In the genomic region with DNA sequence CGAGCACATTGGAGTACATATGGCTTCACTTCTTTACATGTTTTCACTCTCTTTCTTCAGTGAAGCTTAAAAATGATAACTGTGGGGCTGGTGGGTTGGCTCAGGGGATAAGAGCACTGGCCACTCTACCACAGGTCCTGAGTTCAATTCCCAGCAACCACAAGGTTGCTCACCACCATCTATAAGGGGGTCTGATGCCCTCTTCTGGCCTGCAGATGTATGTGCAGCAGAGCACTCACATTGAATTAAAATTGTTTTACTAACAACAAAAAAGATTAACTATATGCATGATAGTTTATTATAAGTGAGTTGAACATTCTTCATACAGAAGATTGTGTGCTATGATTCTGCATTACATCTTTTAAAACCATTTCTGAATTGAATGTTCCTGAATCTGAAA, we compare ENCODE assay signal across 17 mouse cellular contexts. TPM values are rescaled to one million over a fixed set of nuclear protein-coding genes. Genes with fewer than 3 reads are reported as not detected.
DNase-seq lines count a peak whose midpoint lies in the region; ATAC-seq and TF ChIP-seq lines count a peak whose summit lies in the region.
"Had no signal": no experiment of that assay in that cellular context is flagged by ENCODE, and none has a peak within 500 bp of the region (broad histone marks: within the 10 kb centered on the region; RNA-seq: fewer than 3 reads in every experiment).

No protein-coding gene starts in this region.

- H3K4me3 ChIP-seq in hindbrain, postnatal 0 days (ENCODE audit: low read length): no peak overlapping the region
- no peak overlapping the region for H3K4me3 ChIP-seq in hindbrain, embryonic 13.5 days
- H3K4me3 ChIP-seq in lung, postnatal 0 days (ENCODE audit: low read depth, low read length): no peak overlapping the region
- H3K4me3 ChIP-seq in embryonic facial prominence, embryonic 10.5 days: no peak overlapping the region
- H3K4me3 ChIP-seq: embryonic facial prominence, embryonic 12.5 days; heart, embryonic 13.5 days; limb, embryonic 10.5 days; liver, embryonic 15.5 days; midbrain, embryonic 12.5 days had no signal

- no peaks in the 10 kb centered on the region for H3K4me1 ChIP-seq in hindbrain, postnatal 0 days (ENCODE audit: insufficient read depth, low read length)
- no peaks in the 10 kb centered on the region for H3K4me1 ChIP-seq in hindbrain, embryonic 13.5 days (replicated peaks)
- H3K4me1 ChIP-seq in lung, postnatal 0 days (ENCODE audit: insufficient read depth, low read depth, low read length): no peaks in the 10 kb centered on the region
- no peaks in the 10 kb centered on the region for H3K4me1 ChIP-seq in embryonic facial prominence, embryonic 10.5 days
- H3K4me1 ChIP-seq: embryonic facial prominence, embryonic 12.5 days; heart, embryonic 13.5 days; limb, embryonic 10.5 days; liver, embryonic 15.5 days; midbrain, embryonic 12.5 days had no signal

- peaks cover 8% of the 10 kb centered on the region; the same call in 1 of the 2 replicates for H3K36me3 ChIP-seq in hindbrain, postnatal 0 days (ENCODE audit: insufficient read depth, low read length)
- H3K36me3 ChIP-seq in hindbrain, embryonic 13.5 days: peaks cover 45% of the 10 kb centered on the region
- peaks cover 16% of the 10 kb centered on the region; the same call in 1 of the 2 replicates for H3K36me3 ChIP-seq in lung, postnatal 0 days (ENCODE audit: insufficient read depth, low read length)
- H3K36me3 ChIP-seq in embryonic facial prominence, embryonic 10.5 days (replicated peaks): peaks cover 62% of the 10 kb centered on the region

- DNase-seq in hindbrain, postnatal 0 days (ENCODE audit: low spot score): no peak
- no peak for DNase-seq in lung, postnatal 0 days (ENCODE audit: low spot score)
- no peak for DNase-seq in lung, postnatal 14 days
- peak; percentile 37 for DNase-seq in R1 (ENCODE audit: low read depth, low spot score)
- no peak for DNase-seq in embryonic facial prominence, embryonic 10.5 days (ENCODE audit: low spot score)
- no peak for DNase-seq in cerebellum, postnatal 25 days
- DNase-seq: adrenal gland, adult 8-10 months; cerebellum, postnatal 10 days; gastrocnemius, postnatal 25 days; kidney, postnatal 14 days had no signal

- H3K9me3 ChIP-seq in hindbrain, postnatal 0 days (ENCODE audit: low read length): no peaks in the 10 kb centered on the region
- H3K9me3 ChIP-seq in hindbrain, embryonic 13.5 days: no peaks in the 10 kb centered on the region
- no peaks in the 10 kb centered on the region for H3K9me3 ChIP-seq in lung, postnatal 0 days (ENCODE audit: low read length)
- no peaks in the 10 kb centered on the region for H3K9me3 ChIP-seq in embryonic facial prominence, embryonic 10.5 days
- H3K9me3 ChIP-seq: embryonic facial prominence, embryonic 12.5 days; heart, embryonic 13.5 days; limb, embryonic 10.5 days; liver, embryonic 15.5 days; midbrain, embryonic 12.5 days had no signal

- H3K27ac ChIP-seq in hindbrain, postnatal 0 days: no peak overlapping the region
- no peak overlapping the region for H3K27ac ChIP-seq in hindbrain, embryonic 13.5 days
- no peak overlapping the region for H3K27ac ChIP-seq in lung, postnatal 0 days (ENCODE audit: low read length)
- H3K27ac ChIP-seq in embryonic facial prominence, embryonic 10.5 days (replicated peaks): no peak overlapping the region
- H3K27ac ChIP-seq: embryonic facial prominence, embryonic 12.5 days; heart, embryonic 13.5 days; limb, embryonic 10.5 days; liver, embryonic 15.5 days; macrophage; midbrain, embryonic 12.5 days had no signal

- peak; percentile 32; the same call in 1 of the 2 replicates for TF ChIP-seq CTCF in hindbrain, postnatal 0 days (IDR thresholded peaks at IDR 0.05; ENCODE audit: low read depth)
- peak; percentile 52 for TF ChIP-seq CTCF in lung, postnatal 0 days (IDR thresholded peaks at IDR 0.05)

- no peak overlapping the region for H3K4me2 ChIP-seq in hindbrain, postnatal 0 days (ENCODE audit: low read depth, low read length)
- no peak overlapping the region for H3K4me2 ChIP-seq in hindbrain, embryonic 13.5 days
- H3K4me2 ChIP-seq in lung, postnatal 0 days (replicated peaks; ENCODE audit: low read depth, low read length): no peak overlapping the region
- H3K4me2 ChIP-seq: embryonic facial prominence, embryonic 12.5 days; heart, embryonic 13.5 days; liver, embryonic 15.5 days; midbrain, embryonic 12.5 days had no signal

- WGBS in hindbrain, postnatal 0 days: 100% methylated on average over 1 of the region's 1 CpGs
- WGBS in hindbrain, embryonic 13.5 days: 100% methylated on average over 1 of the region's 1 CpGs
- 100% methylated on average over 1 of the region's 1 CpGs for WGBS in lung, postnatal 0 days
- 92% methylated on average over 1 of the region's 1 CpGs for WGBS in embryonic facial prominence, embryonic 10.5 days

- H3K27me3 ChIP-seq in hindbrain, postnatal 0 days (ENCODE audit: insufficient read depth, low read length): no peaks in the 10 kb centered on the region
- no peaks in the 10 kb centered on the region for H3K27me3 ChIP-seq in hindbrain, embryonic 13.5 days
- no peaks in the 10 kb centered on the region for H3K27me3 ChIP-seq in lung, postnatal 0 days (replicated peaks; ENCODE audit: insufficient read depth, low read length)
- no peaks in the 10 kb centered on the region for H3K27me3 ChIP-seq in embryonic facial prominence, embryonic 10.5 days (replicated peaks; ENCODE audit: low read depth, poor library complexity, severe bottlenecking)
- H3K27me3 ChIP-seq: embryonic facial prominence, embryonic 12.5 days; heart, embryonic 13.5 days; liver, embryonic 15.5 days; midbrain, embryonic 12.5 days had no signal

- no peak for ATAC-seq in hindbrain, postnatal 0 days
- ATAC-seq in hindbrain, embryonic 13.5 days (ENCODE audit: low FRiP score): no peak
- no peak for ATAC-seq in lung, postnatal 0 days

- TF ChIP-seq EP300 in lung, postnatal 0 days (IDR thresholded peaks at IDR 0.05): no peak

- no peak overlapping the region for H3K9ac ChIP-seq in hindbrain, postnatal 0 days (replicated peaks; ENCODE audit: low read length)
- no peak overlapping the region for H3K9ac ChIP-seq in hindbrain, embryonic 13.5 days
- H3K9ac ChIP-seq in lung, postnatal 0 days (replicated peaks; ENCODE audit: low read depth): no peak overlapping the region
- H3K9ac ChIP-seq: embryonic facial prominence, embryonic 12.5 days; heart, embryonic 13.5 days; liver, embryonic 15.5 days; midbrain, embryonic 12.5 days had no signal

RNA-seq across cellular contexts. Expression of a gene that starts 9.4 kb away (rescaled TPM):
- total RNA-seq in hindbrain, postnatal 0 days (2014; rRNA removed): 14.2 and 18.5 TPM in 2 replicates
- polyA plus RNA-seq in hindbrain, postnatal 0 days (2015; fragmentation: Nextera tagmentation; extraction: Ambion mirVana): 3.1 TPM in 2 replicates
- 5.0 TPM in 2 replicates for polyA plus RNA-seq in hindbrain, embryonic 13.5 days (2015; fragmentation: Nextera tagmentation; extraction: Ambion mirVana)
- polyA plus RNA-seq in lung, postnatal 0 days (2015; fragmentation: Nextera tagmentation; extraction: Ambion mirVana): 15.4 and 17.8 TPM in 2 replicates
- polyA plus RNA-seq in embryonic facial prominence, embryonic 10.5 days (2016; fragmentation: Nextera tagmentation; extraction: Ambion mirVana): 2.6 and 3.4 TPM in 2 replicates

RNA-seq across cellular contexts. Expression of a gene that starts 10.2 kb away (rescaled TPM):
- 26.2 and 39.5 TPM in 2 replicates for total RNA-seq in hindbrain, postnatal 0 days (2014; rRNA removed)
- 26.6 and 28.4 TPM in 2 replicates for polyA plus RNA-seq in hindbrain, postnatal 0 days (2015; fragmentation: Nextera tagmentation; extraction: Ambion mirVana)
- polyA plus RNA-seq in hindbrain, embryonic 13.5 days (2015; fragmentation: Nextera tagmentation; extraction: Ambion mirVana): 34.1 and 36.1 TPM in 2 replicates
- polyA plus RNA-seq in lung, postnatal 0 days (2015; fragmentation: Nextera tagmentation; extraction: Ambion mirVana): 24.7 and 28.2 TPM in 2 replicates
- 26.6 and 27.4 TPM in 2 replicates for polyA plus RNA-seq in embryonic facial prominence, embryonic 10.5 days (2016; fragmentation: Nextera tagmentation; extraction: Ambion mirVana)

RNA-seq across cellular contexts. Expression of a gene that starts 10.4 kb away (rescaled TPM):
- total RNA-seq in hindbrain, postnatal 0 days (2014; rRNA removed): 21.2 and 22.7 TPM in 2 replicates
- polyA plus RNA-seq in hindbrain, postnatal 0 days (2015; fragmentation: Nextera tagmentation; extraction: Ambion mirVana): 36.4 and 37.2 TPM in 2 replicates
- polyA plus RNA-seq in hindbrain, embryonic 13.5 days (2015; fragmentation: Nextera tagmentation; extraction: Ambion mirVana): 29.3 and 31.8 TPM in 2 replicates
- polyA plus RNA-seq in lung, postnatal 0 days (2015; fragmentation: Nextera tagmentation; extraction: Ambion mirVana): 13.2 and 14.2 TPM in 2 replicates
- 35.3 and 36.4 TPM in 2 replicates for polyA plus RNA-seq in embryonic facial prominence, embryonic 10.5 days (2016; fragmentation: Nextera tagmentation; extraction: Ambion mirVana)

RNA-seq across cellular contexts. Expression of a gene that starts 52.1 kb away (rescaled TPM):
- total RNA-seq in hindbrain, postnatal 0 days (2014; rRNA removed): 14.7 and 20.7 TPM in 2 replicates
- 10.7 and 13.1 TPM in 2 replicates for polyA plus RNA-seq in hindbrain, postnatal 0 days (2015; fragmentation: Nextera tagmentation; extraction: Ambion mirVana)
- 22.1 and 23.7 TPM in 2 replicates for polyA plus RNA-seq in hindbrain, embryonic 13.5 days (2015; fragmentation: Nextera tagmentation; extraction: Ambion mirVana)
- 40.0 and 48.0 TPM in 2 replicates for polyA plus RNA-seq in lung, postnatal 0 days (2015; fragmentation: Nextera tagmentation; extraction: Ambion mirVana)
- polyA plus RNA-seq in embryonic facial prominence, embryonic 10.5 days (2016; fragmentation: Nextera tagmentation; extraction: Ambion mirVana): 57.4 and 60.5 TPM in 2 replicates

RNA-seq across cellular contexts. Expression of a gene that starts 55.9 kb away (rescaled TPM):
- 58.9 and 61.5 TPM in 2 replicates for total RNA-seq in hindbrain, postnatal 0 days (2014; rRNA removed)
- polyA plus RNA-seq in hindbrain, postnatal 0 days (2015; fragmentation: Nextera tagmentation; extraction: Ambion mirVana): 40.3 and 41.6 TPM in 2 replicates
- polyA plus RNA-seq in hindbrain, embryonic 13.5 days (2015; fragmentation: Nextera tagmentation; extraction: Ambion mirVana): 43.6 and 44.2 TPM in 2 replicates
- polyA plus RNA-seq in lung, postnatal 0 days (2015; fragmentation: Nextera tagmentation; extraction: Ambion mirVana): 28.2 and 28.5 TPM in 2 replicates
- 77.8 and 78.8 TPM in 2 replicates for polyA plus RNA-seq in embryonic facial prominence, embryonic 10.5 days (2016; fragmentation: Nextera tagmentation; extraction: Ambion mirVana)
